ENCODE assay signal across 13 mouse cellular contexts in genomic region chr7:66903014-66903413, GRCm38 (mm10).
DNase-seq lines count a peak whose midpoint lies in the region; ATAC-seq and TF ChIP-seq lines count a peak whose summit lies in the region.
"Had no signal": no experiment of that assay in that cellular context is flagged by ENCODE, and none has a peak within 500 bp of the region (broad histone marks: within the 10 kb centered on the region; RNA-seq: fewer than 3 reads in every experiment).

No protein-coding gene starts in this region.

- no peak overlapping the region for H3K4me3 ChIP-seq in kidney, adult 2 months (ENCODE audit: insufficient read depth, low read depth, low read length)
- H3K4me3 ChIP-seq in kidney, embryonic 15.5 days (replicated peaks), result no peak overlapping the region
- H3K4me3 ChIP-seq: embryonic facial prominence, embryonic 13.5 days; heart, embryonic 13.5 days; myocyte had no signal

- no peak overlapping the region for H3K4me2 ChIP-seq in kidney, embryonic 15.5 days
- H3K4me2 ChIP-seq: embryonic facial prominence, embryonic 13.5 days; heart, embryonic 13.5 days had no signal

- TF ChIP-seq CTCF in kidney, adult 2 months (conservative IDR thresholded peaks at IDR 0.05; ENCODE audit: insufficient read depth, insufficient read length, low read depth, low read length), result no peak
- no peak for TF ChIP-seq CTCF in brain, embryonic 14.5 days (IDR thresholded peaks at IDR 0.05; ENCODE audit: borderline replicate concordance, extremely low read depth, insufficient read depth, insufficient read length)

- H3K27me3 ChIP-seq in kidney, adult 2 months (replicated peaks; ENCODE audit: control insufficient read depth, insufficient read depth, low read length), result no peaks in the 10 kb centered on the region
- no peaks in the 10 kb centered on the region for H3K27me3 ChIP-seq in kidney, embryonic 15.5 days
- H3K27me3 ChIP-seq: embryonic facial prominence, embryonic 13.5 days; heart, embryonic 13.5 days had no signal

- no peaks in the 10 kb centered on the region for H3K4me1 ChIP-seq in kidney, adult 2 months (ENCODE audit: control insufficient read depth, insufficient read depth, low read length)
- no peaks in the 10 kb centered on the region for H3K4me1 ChIP-seq in kidney, embryonic 15.5 days

- peak; percentile 19 for DNase-seq in kidney, adult 2 months
- DNase-seq in Muller cell, postnatal 12 days (ENCODE audit: inconsistent ontology term), result peak; percentile 13
- peak; percentile 16 for DNase-seq in brain, embryonic 14.5 days (ENCODE audit: low read depth)
- DNase-seq in gastrocnemius, postnatal 25 days, result peak; percentile 66
- DNase-seq in retina, postnatal 1 day, result no peak
- DNase-seq in embryo, embryonic 10 days (ENCODE audit: low spot score), result no peak
- DNase-seq: layer of hippocampus, adult 9-11 months; liver, postnatal 0 days; thymus, postnatal 4 days had no signal

- H3K9me3 ChIP-seq in kidney, embryonic 15.5 days (replicated peaks), result no peaks in the 10 kb centered on the region
- H3K9me3 ChIP-seq: embryonic facial prominence, embryonic 13.5 days; heart, embryonic 13.5 days had no signal

- H3K9ac ChIP-seq in kidney, embryonic 15.5 days, result no peak overlapping the region
- H3K9ac ChIP-seq: embryonic facial prominence, embryonic 13.5 days; heart, embryonic 13.5 days; liver, postnatal 0 days had no signal

- 62% methylated on average over 5 of the region's 5 CpGs for WGBS in kidney, adult 2 months
- WGBS in kidney, embryonic 15.5 days, result 69% methylated on average over 5 of the region's 5 CpGs

- ATAC-seq in kidney, embryonic 15.5 days (replicated peaks; ENCODE audit: low FRiP score), result no peak
- ATAC-seq: liver, postnatal 0 days had no signal

- no peaks in the 10 kb centered on the region for H3K36me3 ChIP-seq in kidney, adult 2 months (ENCODE audit: control insufficient read depth, insufficient read depth, low read length)
- no peaks in the 10 kb centered on the region for H3K36me3 ChIP-seq in kidney, embryonic 15.5 days
- H3K36me3 ChIP-seq: embryonic facial prominence, embryonic 13.5 days; heart, embryonic 13.5 days had no signal

- TF ChIP-seq POLR2A in kidney, adult 2 months (IDR thresholded peaks at IDR 0.05; ENCODE audit: low read depth, low read length), result no peak
- no peak for TF ChIP-seq POLR2A in brain, embryonic 14.5 days (IDR thresholded peaks at IDR 0.05; ENCODE audit: borderline replicate concordance, extremely low read depth, insufficient read depth, insufficient read length, poor library complexity, severe bottlenecking)

- no peak overlapping the region for H3K27ac ChIP-seq in kidney, adult 2 months (ENCODE audit: insufficient read depth, low read depth, low read length)
- H3K27ac ChIP-seq in kidney, embryonic 15.5 days, result no peak overlapping the region
- H3K27ac ChIP-seq: embryonic facial prominence, embryonic 13.5 days; heart, embryonic 13.5 days had no signal

Comparison
In these comparisons a context has a peak if more than half of its experiments do, and no peak if none do; other contexts are left out.
1. DNase-seq: peak in kidney, adult 2 months (single experiment), Muller cell, postnatal 12 days (single experiment), brain, embryonic 14.5 days (single experiment) and gastrocnemius, postnatal 25 days (single experiment); none in retina, postnatal 1 day (single experiment) and embryo, embryonic 10 days (single experiment).